Mouse (Mus musculus) liver, embryonic 14.5 days (tissue): ENCODE measurements around the gene Sipa1l3. TPM values are rescaled to one million over a fixed set of nuclear protein-coding genes. Genes with fewer than 3 reads are reported as not detected.

Experiments
- ATAC-seq: fragments of 200-750 bp; cut with Nextera tagmentation; 2 replicates; pipeline ENCODE4 v1.8.0; 2017; ENCODE audit warnings: moderate number of reproducible peaks, mild to moderate bottlenecking, moderate library complexity; ENCODE audit not compliant: insufficient read depth
- DNase-seq, 3 experiments: peaks; one replicate each; pipeline ENCODE4 v3.0.0-alpha.2; 2012 to 2013; ENCODE audit warnings: low read depth in 3 of 3, low spot score in 3 of 3
- H3K27ac ChIP-seq: fragments of 300-500 bp; sonication (generic); 2 replicates; pipeline ENCODE4 v1.5.1; 2014; ENCODE audit warnings: moderate library complexity, mild to moderate bottlenecking, control low read depth, inconsistent platforms
- H3K27me3 ChIP-seq: fragments of 300-500 bp; sonication (generic); 2 replicates; pipeline ENCODE4 v1.6.1; 2014; ENCODE audit warnings: mild to moderate bottlenecking, low read length, moderate library complexity; ENCODE audit not compliant: control insufficient read depth, insufficient read depth
- H3K36me3 ChIP-seq: fragments of 300-500 bp; sonication (generic); replicated peaks from 2 replicates; pipeline ENCODE4 v1.6.1; 2014; ENCODE audit warnings: low read depth; ENCODE audit not compliant: control insufficient read depth, insufficient read depth
- H3K4me1 ChIP-seq, 2 experiments: fragments of 200-500 bp in 1 of 2; fragments of 300-500 bp in 1 of 2; sonication (generic) in 1 of 2; replicated peaks; 2 replicates each; pipeline ENCODE4 v1.6.1; 2012 to 2014; ENCODE audit warnings: antibody characterized with exemption in 1 of 2, inconsistent platforms in 1 of 2, low read length in 1 of 2; ENCODE audit not compliant: control insufficient read depth in 2 of 2, insufficient read depth in 2 of 2
- H3K4me2 ChIP-seq: fragments of 300-500 bp; sonication (generic); 2 replicates; pipeline ENCODE4 v1.6.1; 2014; ENCODE audit warnings: low read depth, mild to moderate bottlenecking, control low read depth, moderate library complexity
- H3K4me3 ChIP-seq, 2 experiments: fragments of 200-500 bp in 1 of 2; fragments of 300-500 bp in 1 of 2; sonication (generic) in 1 of 2; 2 replicates each; pipeline ENCODE4 v1.5.1; 2012 to 2014; ENCODE audit warnings: low read depth in 2 of 2, low read length in 2 of 2, mild to moderate bottlenecking in 2 of 2, control low read depth in 1 of 2, inconsistent platforms in 1 of 2, moderate library complexity in 1 of 2; ENCODE audit not compliant: insufficient read depth in 1 of 2
- H3K9ac ChIP-seq: fragments of 300-500 bp; sonication (generic); replicated peaks from 2 replicates; pipeline ENCODE4 v1.6.1; 2014; ENCODE audit warnings: mild to moderate bottlenecking, control low read depth, moderate library complexity
- H3K9me3 ChIP-seq: fragments of 300-500 bp; sonication (generic); 2 replicates; pipeline ENCODE4 v1.6.1; 2016; ENCODE audit warnings: low read length, mixed read lengths; ENCODE audit not compliant: control insufficient read depth
- CTCF ChIP-seq: IDR thresholded peaks from 2 replicates; pipeline ENCODE4 v1.5.1; 2016; ENCODE audit warnings: antibody characterized with exemption, low read depth, control low read depth
- EP300 ChIP-seq: IDR thresholded peaks from 2 replicates; pipeline ENCODE4 v1.6.1; 2016; ENCODE audit warnings: antibody characterized with exemption, low read depth
- WGBS: fragments of 180-500 bp; shearing (Covaris S2); extraction: QIAGEN DNeasy Blood & Tissue Kit; methylation state at CpG from one replicate; pipeline ENCODE4 v1.1.7; 2014; ENCODE audit not compliant: insufficient replicate concordance; 5-methylcytosine and 5-hydroxymethylcytosine counted together
- polyA plus RNA-seq, 2 experiments: library from polyadenylated mRNA; depleted of rRNA in 1 of 2; stranded (reverse) in 1 of 2; unstranded in 1 of 2; fragments of >200 nt; fragmentation: Nextera tagmentation in 1 of 2; extraction: Ambion mirVana in 1 of 2; gene quantifications; 2 replicates each; pipeline versions ENCODE4 v1.2.1 to v1.2.3; 2012 to 2014

Sipa1l3 gene
- polyA plus RNA-seq, 2 experiments = 1.8 to 4.9 TPM

- H3K4me3 ChIP-seq = no peak overlapping the region
- H3K27ac ChIP-seq = no peak overlapping the region
- H3K9ac ChIP-seq = no peak overlapping the region
- no peaks in the 10 kb centered on the region for H3K27me3 ChIP-seq
- no peak for DNase-seq
- ATAC-seq = no peak
- no peaks in the 10 kb centered on the region for H3K9me3 ChIP-seq
- H3K4me2 ChIP-seq = no peak overlapping the region
- no peaks in the 10 kb centered on the region for H3K36me3 ChIP-seq
- TF ChIP-seq CTCF (no peak), EP300 (no peak)
- H3K4me1 ChIP-seq = no peaks in the 10 kb centered on the region; a peak in 1 of 4 replicates
- 48% methylated on average over 4 of the region's 4 CpGs for WGBS
Measured at GRCm38 (mm10) chr7:29446156-29446555, 72.3 kb downstream of the Sipa1l3 start.

GRCm38 (mm10) chr7:29444527-29444926 is 73.9 kb downstream of the Sipa1l3 start:
- Histone ChIP-seq H3K36me3 (no peaks in the 10 kb centered on the region), H3K27ac (no peak overlapping the region), H3K4me1 (no peaks in the 10 kb centered on the region; a peak in 1 of 4 replicates), H3K4me2 (no peak overlapping the region), H3K27me3 (no peaks in the 10 kb centered on the region), H3K4me3 (no peak overlapping the region), H3K9ac (no peak overlapping the region), H3K9me3 (no peaks in the 10 kb centered on the region)
- ATAC-seq = no peak
- WGBS = 75% methylated on average over 5 of the region's 5 CpGs
- TF ChIP-seq EP300 (no peak), CTCF (no peak)
- DNase-seq = no peak

- Histone ChIP-seq H3K4me1 (no peaks in the 10 kb centered on the region; a peak in 1 of 4 replicates), H3K9me3 (no peaks in the 10 kb centered on the region), H3K27ac (no peak overlapping the region), H3K36me3 (no peaks in the 10 kb centered on the region), H3K9ac (no peak overlapping the region), H3K4me3 (no peak overlapping the region), H3K27me3 (no peaks in the 10 kb centered on the region), H3K4me2 (no peak overlapping the region)
- TF ChIP-seq EP300 (no peak), CTCF (no peak)
- WGBS = 54% methylated on average over 2 of the region's 2 CpGs
- ATAC-seq = no peak
- no peak for DNase-seq
Measured at GRCm38 (mm10) chr7:29444070-29444469, 74.4 kb downstream of the Sipa1l3 start.

GRCm38 (mm10) chr7:29441793-29442192 is 76.6 kb downstream of the Sipa1l3 start:
- Histone ChIP-seq H3K27ac (no peak overlapping the region), H3K4me1 (no peaks in the 10 kb centered on the region; a peak in 1 of 4 replicates), H3K9me3 (no peaks in the 10 kb centered on the region), H3K27me3 (no peaks in the 10 kb centered on the region), H3K36me3 (no peaks in the 10 kb centered on the region), H3K9ac (no peak overlapping the region), H3K4me3 (no peak overlapping the region), H3K4me2 (no peak overlapping the region)
- 41% methylated on average over 9 of the region's 9 CpGs for WGBS
- TF ChIP-seq CTCF (no peak), EP300 (no peak)
- DNase-seq (no peak), ATAC-seq (no peak)

GRCm38 (mm10) chr7:29441151-29441550 is 77.3 kb downstream of the Sipa1l3 start:
- ATAC-seq = no peak
- TF ChIP-seq CTCF (no peak), EP300 (no peak)

More at GRCm38 (mm10) chr7:29441151-29441550, 77.3 kb downstream of the Sipa1l3 start:
- H3K27me3 ChIP-seq = no peaks in the 10 kb centered on the region
- H3K36me3 ChIP-seq = no peaks in the 10 kb centered on the region
- H3K4me3 ChIP-seq = no peak overlapping the region
- H3K4me2 ChIP-seq = no peak overlapping the region
- no peak overlapping the region for H3K9ac ChIP-seq
- DNase-seq = no peak
- no peaks in the 10 kb centered on the region; a peak in 1 of 4 replicates for H3K4me1 ChIP-seq
- H3K27ac ChIP-seq = no peak overlapping the region
- H3K9me3 ChIP-seq = no peaks in the 10 kb centered on the region
- 53% methylated on average over 9 of the region's 9 CpGs for WGBS
